Mouse (Mus musculus) embryonic facial prominence, embryonic 15.5 days (tissue): ENCODE measurements around the gene Sft2d2. TPM values are rescaled to one million over a fixed set of nuclear protein-coding genes. Genes with fewer than 3 reads are reported as not detected.

Source experiments
- ATAC-seq: fragments of 200-750 bp; cut with Nextera tagmentation; 2 replicates; pipeline ENCODE4 v1.8.0; 2017; ENCODE audit warnings: low read depth, moderate TSS enrichment; ENCODE audit not compliant: insufficient number of reproducible peaks, low FRiP score, low TSS enrichment
- H3K27ac ChIP-seq: fragments of 300-500 bp; sonication (generic); replicated peaks from 2 replicates; pipeline ENCODE4 v1.5.1; 2015; ENCODE audit warnings: mild to moderate bottlenecking, inconsistent platforms
- H3K27me3 ChIP-seq: fragments of 300-500 bp; sonication (generic); 2 replicates; pipeline ENCODE4 v1.6.1; 2015; ENCODE audit warnings: inconsistent platforms
- H3K36me3 ChIP-seq: fragments of 300-500 bp; sonication (generic); 2 replicates; pipeline ENCODE4 v1.6.1; 2015; ENCODE audit warnings: mild to moderate bottlenecking, inconsistent platforms
- H3K4me1 ChIP-seq: fragments of 300-500 bp; sonication (generic); 2 replicates; pipeline ENCODE4 v1.6.1; 2015; ENCODE audit warnings: inconsistent platforms
- H3K4me2 ChIP-seq: fragments of 300-500 bp; sonication (generic); replicated peaks from 2 replicates; pipeline ENCODE4 v1.6.1; 2015; ENCODE audit warnings: mild to moderate bottlenecking, inconsistent platforms
- H3K4me3 ChIP-seq: fragments of 300-500 bp; sonication (generic); replicated peaks from 2 replicates; pipeline ENCODE4 v1.5.1; 2015; ENCODE audit warnings: mild to moderate bottlenecking, inconsistent platforms
- H3K9ac ChIP-seq: fragments of 300-500 bp; sonication (generic); 2 replicates; pipeline ENCODE4 v1.6.1; 2015; ENCODE audit warnings: inconsistent platforms
- H3K9me3 ChIP-seq: fragments of 300-500 bp; sonication (generic); replicated peaks from 2 replicates; pipeline ENCODE4 v1.6.1; 2016; ENCODE audit warnings: inconsistent platforms
- WGBS: fragments of 180-500 bp; shearing (Covaris S2); methylation state at CpG from one replicate; pipeline ENCODE4 v1.1.7; 2015; 5-methylcytosine and 5-hydroxymethylcytosine counted together
- polyA plus RNA-seq: library from polyadenylated mRNA; unstranded; fragments of >200 nt; fragmentation: Nextera tagmentation; extraction: Ambion mirVana; gene quantifications from 2 replicates; pipeline ENCODE4 v1.2.1, GENCODE M21; 2015

The Sft2d2 gene
- polyA plus RNA-seq, 1 experiment from 2014 or later, result 18.3 TPM

DNA sequence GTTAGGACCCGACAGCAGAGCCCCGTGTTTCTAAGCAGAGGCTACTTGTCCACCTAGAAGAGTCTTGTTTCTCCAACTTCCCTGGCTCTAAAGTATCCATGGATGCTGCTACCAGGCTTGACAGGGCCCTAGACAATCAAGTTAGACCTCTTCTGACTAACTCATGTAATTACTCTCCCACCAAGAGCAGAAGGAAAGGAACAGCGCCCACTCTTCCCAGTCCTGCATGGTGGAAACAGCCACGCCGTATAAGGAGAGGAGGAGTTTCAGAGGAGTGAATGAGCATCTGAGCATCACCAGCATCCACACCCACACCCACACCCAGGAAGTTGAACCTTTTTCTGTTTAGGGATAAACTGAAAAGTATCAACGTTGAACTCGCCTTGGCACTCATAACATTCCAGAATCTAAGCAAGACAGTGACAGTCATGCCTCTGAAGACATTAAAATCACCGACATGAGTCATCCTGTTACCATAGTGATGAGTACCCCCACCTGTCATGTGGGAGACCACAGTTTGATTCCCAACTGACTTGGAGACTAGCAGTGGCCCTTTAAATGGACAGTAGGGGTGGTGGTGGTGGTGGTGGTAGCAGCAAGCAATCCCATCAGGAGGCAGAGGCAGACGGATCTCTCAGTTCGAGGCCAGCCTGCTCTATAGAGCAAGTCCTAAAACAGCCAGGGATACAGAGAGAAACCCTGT is 3.5 kb downstream of the Sft2d2 start:
- no peaks in the 10 kb centered on the region for H3K36me3 ChIP-seq
- H3K4me3 ChIP-seq, result no peak overlapping the region
- H3K27ac ChIP-seq, result no peak overlapping the region
- no peaks in the 10 kb centered on the region for H3K9me3 ChIP-seq
- H3K4me2 ChIP-seq, result no peak overlapping the region
- H3K4me1 ChIP-seq, result peaks cover 8% of the 10 kb centered on the region; the same call in 1 of the 2 replicates
- H3K9ac ChIP-seq, result no peak overlapping the region
- H3K27me3 ChIP-seq, result no peaks in the 10 kb centered on the region
- no peak for ATAC-seq
- 83% methylated on average over 10 of the region's 10 CpGs for WGBS

DNA sequence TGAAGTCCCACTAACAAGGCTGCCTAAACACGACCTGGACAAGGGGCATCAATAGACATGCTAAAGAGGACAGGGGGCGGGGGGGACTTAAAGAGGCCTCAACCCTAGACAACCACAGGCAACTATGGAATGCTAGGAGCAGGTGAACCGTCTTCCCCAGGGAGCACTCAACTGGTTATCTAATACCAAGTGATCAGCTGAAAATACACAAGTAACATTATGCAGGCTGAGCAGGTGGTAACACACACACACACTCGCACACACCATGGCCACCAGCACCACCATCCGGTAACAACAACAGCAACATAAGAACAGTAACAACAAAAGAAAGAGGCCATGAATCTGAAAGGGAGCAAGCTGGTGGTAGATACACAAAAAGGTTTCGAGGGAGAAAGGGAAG is 4.2 kb downstream of the Sft2d2 start:
- no peak overlapping the region for H3K27ac ChIP-seq
- H3K27me3 ChIP-seq, result no peaks in the 10 kb centered on the region
- H3K36me3 ChIP-seq, result no peaks in the 10 kb centered on the region
- no peaks in the 10 kb centered on the region for H3K9me3 ChIP-seq
- no peak for ATAC-seq
- H3K4me1 ChIP-seq, result peaks cover 8% of the 10 kb centered on the region; the same call in 1 of the 2 replicates
- no peak overlapping the region for H3K4me2 ChIP-seq
- no peak overlapping the region for H3K9ac ChIP-seq
- H3K4me3 ChIP-seq, result no peak overlapping the region
- WGBS, result 75% methylated on average over 6 of the region's 6 CpGs

DNA sequence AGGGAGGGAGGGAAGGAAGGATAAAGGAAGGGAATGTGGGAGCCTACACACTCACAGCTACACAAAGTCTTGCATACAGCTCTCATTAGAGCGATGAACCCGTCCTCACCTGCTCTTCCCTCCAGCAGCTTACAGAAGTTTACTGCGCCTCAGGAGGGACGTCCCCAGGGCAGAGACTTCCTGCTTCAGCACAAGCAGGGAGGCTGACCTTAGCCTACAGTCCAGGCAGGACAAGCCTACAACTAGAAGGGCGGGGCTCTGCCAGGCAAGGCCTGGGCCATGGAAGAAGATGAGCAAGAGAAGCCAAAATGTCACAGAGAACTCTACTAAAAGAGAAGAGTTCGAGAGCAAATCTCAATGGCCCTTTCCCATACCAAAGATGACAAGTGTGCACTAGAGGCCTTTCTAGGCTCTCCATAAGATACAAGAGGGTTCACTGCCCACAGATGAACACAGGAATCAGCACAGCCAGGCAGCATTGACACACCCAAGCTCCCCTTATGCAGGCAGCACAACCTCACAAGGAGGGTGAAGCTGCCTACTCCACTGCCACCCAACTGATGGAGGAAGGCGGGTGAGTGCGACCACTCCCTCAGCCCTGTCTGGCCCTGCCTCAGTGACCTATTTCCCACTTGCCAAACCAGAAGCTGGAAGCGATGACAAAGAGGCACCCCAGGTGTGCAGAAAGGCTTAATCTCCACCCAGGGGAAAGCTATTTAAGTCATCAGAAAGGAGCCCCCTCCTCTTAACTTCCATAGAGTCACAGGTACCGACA is 5.2 kb downstream of the Sft2d2 start:
- ATAC-seq, result no peak

DNA sequence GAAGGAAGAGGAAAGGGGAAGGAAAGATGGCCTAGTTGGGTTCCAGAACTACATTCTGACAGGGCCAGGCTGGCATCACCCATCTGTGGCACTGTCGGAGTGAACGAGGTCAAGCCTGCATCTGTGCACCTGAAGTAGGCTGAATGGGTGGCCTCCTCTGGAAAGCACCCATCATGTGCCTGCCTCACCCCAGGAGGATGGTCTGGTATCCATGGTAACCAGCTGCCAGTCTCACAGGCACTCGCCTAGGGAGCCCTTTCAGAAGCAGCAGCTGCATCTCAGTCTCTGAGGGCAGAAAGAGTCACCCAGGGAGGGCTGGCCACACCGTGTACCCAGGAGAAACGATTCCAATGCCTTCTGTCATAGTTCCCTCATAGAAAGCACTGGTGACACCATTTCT is 6.9 kb downstream of the Sft2d2 start:
- Histone ChIP-seq H3K4me3 (no peak overlapping the region), H3K27me3 (no peaks in the 10 kb centered on the region), H3K36me3 (peaks cover 6% of the 10 kb centered on the region; the same call in 1 of the 2 replicates), H3K4me2 (no peak overlapping the region), H3K4me1 (no peaks in the 10 kb centered on the region; the same call in 1 of the 2 replicates), H3K27ac (no peak overlapping the region), H3K9me3 (no peaks in the 10 kb centered on the region), H3K9ac (no peak overlapping the region)
- WGBS, result 55% methylated on average over 5 of the region's 5 CpGs
- ATAC-seq, result no peak

More for the DNA sequence above, 5.2 kb downstream of the Sft2d2 start:
- no peak overlapping the region for H3K4me2 ChIP-seq
- H3K4me3 ChIP-seq, result no peak overlapping the region
- WGBS, result 69% methylated on average over 10 of the region's 10 CpGs
- peaks cover 2% of the 10 kb centered on the region; the same call in 1 of the 2 replicates for H3K4me1 ChIP-seq
- no peaks in the 10 kb centered on the region for H3K27me3 ChIP-seq
- H3K9me3 ChIP-seq, result no peaks in the 10 kb centered on the region
- no peaks in the 10 kb centered on the region for H3K36me3 ChIP-seq
- no peak overlapping the region for H3K27ac ChIP-seq
- no peak overlapping the region for H3K9ac ChIP-seq

DNA sequence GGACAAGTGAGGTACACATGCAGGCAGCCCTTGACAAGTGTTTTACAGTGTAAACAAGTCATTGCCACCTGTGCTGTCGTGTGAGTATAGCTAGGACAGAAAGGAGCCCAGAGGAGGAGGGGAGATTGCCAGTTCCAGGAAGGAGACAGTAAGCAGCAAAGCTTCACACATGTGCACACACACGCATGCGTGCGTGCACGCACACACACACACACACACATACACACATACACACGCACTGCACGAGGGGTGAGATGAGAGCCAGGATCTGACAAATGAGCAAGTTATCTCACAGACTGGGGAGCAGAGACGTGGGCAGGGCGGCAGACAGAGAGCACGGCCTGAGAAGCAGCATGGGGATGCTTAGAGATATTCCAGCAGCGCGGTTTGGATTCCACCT is 7.7 kb downstream of the Sft2d2 start:
- Histone ChIP-seq H3K4me3 (no peak overlapping the region), H3K27me3 (no peaks in the 10 kb centered on the region), H3K9ac (no peak overlapping the region), H3K36me3 (peaks cover 8% of the 10 kb centered on the region; the same call in 1 of the 2 replicates), H3K4me1 (no peaks in the 10 kb centered on the region), H3K27ac (no peak overlapping the region), H3K9me3 (no peaks in the 10 kb centered on the region), H3K4me2 (no peak overlapping the region)
- 81% methylated on average over 12 of the region's 12 CpGs for WGBS
- peak; percentile 32; the same call in 1 of the 2 replicates for ATAC-seq

DNA sequence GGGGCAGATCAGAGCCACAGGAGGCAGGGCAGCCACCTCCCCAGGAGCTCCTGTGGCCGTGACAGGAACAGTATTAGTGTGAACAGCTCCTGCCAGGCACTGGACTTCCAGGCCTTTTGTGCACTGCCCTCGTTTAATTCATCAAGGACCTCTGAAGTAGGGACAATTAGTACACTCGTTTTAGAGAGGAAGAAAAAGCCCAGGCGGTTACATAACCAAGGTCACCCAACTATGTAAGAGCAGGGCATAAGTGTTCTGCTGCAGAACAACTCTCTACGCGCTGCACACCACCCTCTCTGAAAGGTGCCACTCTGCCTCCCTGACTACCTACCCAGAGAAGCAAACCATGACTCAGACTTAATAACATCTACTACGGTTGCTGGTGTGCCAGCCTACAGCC is 9.1 kb downstream of the Sft2d2 start:
- Histone ChIP-seq H3K4me2 (no peak overlapping the region), H3K27me3 (no peaks in the 10 kb centered on the region), H3K27ac (no peak overlapping the region), H3K4me3 (no peak overlapping the region), H3K9me3 (no peaks in the 10 kb centered on the region), H3K36me3 (peaks cover 11% of the 10 kb centered on the region; the same call in 1 of the 2 replicates), H3K9ac (no peak overlapping the region), H3K4me1 (no peaks in the 10 kb centered on the region)
- 72% methylated on average over 7 of the region's 7 CpGs for WGBS
- no peak for ATAC-seq

DNA sequence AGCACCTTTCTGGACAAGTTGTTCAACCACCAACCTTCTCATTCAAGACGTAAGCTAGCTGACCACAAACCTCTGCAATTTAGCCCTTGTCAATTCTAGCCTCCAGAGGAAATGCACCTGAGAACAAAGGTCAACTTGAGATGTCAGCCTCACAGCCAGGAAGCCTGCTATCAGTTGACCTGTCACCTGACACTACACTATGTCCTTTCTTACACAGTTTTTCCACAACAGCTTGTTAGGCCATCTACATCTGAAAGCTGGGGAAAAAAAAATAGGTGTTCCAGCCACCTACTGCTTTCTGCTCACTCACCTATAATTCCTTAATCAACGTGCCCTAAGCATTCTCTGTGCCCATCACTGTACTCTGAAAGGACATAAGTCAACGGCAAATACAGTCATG is 10.1 kb downstream of the Sft2d2 start:
- no peak overlapping the region for H3K4me2 ChIP-seq
- 78% methylated on average over 3 of the region's 3 CpGs for WGBS
- no peak for ATAC-seq
- no peaks in the 10 kb centered on the region for H3K4me1 ChIP-seq
- no peak overlapping the region for H3K27ac ChIP-seq
- no peaks in the 10 kb centered on the region for H3K9me3 ChIP-seq
- H3K9ac ChIP-seq, result no peak overlapping the region
- no peak overlapping the region for H3K4me3 ChIP-seq
- peaks cover 11% of the 10 kb centered on the region; the same call in 1 of the 2 replicates for H3K36me3 ChIP-seq
- no peaks in the 10 kb centered on the region for H3K27me3 ChIP-seq

DNA sequence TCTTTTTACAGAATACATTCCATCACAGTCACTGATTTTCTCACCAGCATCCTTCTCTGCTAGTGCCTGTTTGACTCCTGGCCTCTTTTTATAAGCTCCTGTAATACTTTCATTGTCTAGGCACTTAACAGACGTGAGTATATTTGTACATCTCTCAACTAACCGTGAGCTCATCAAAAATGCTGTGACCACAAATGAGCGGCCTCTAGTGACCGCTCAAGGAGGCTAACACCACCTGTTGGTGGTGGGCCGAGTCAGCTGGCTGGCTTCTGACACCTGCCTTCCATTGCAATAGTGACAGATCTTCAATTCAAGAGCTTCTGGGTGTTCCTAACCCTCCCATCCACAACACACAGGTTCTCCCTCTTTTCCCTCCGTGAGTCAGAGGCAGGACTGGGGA is 10.8 kb downstream of the Sft2d2 start:
- Histone ChIP-seq H3K4me1 (no peaks in the 10 kb centered on the region), H3K9ac (no peak overlapping the region), H3K9me3 (no peaks in the 10 kb centered on the region), H3K4me3 (no peak overlapping the region), H3K4me2 (no peak overlapping the region), H3K27ac (no peak overlapping the region), H3K36me3 (peaks cover 11% of the 10 kb centered on the region; the same call in 1 of the 2 replicates), H3K27me3 (no peaks in the 10 kb centered on the region)
- no peak for ATAC-seq
- WGBS, result 65% methylated on average over 6 of the region's 6 CpGs

DNA sequence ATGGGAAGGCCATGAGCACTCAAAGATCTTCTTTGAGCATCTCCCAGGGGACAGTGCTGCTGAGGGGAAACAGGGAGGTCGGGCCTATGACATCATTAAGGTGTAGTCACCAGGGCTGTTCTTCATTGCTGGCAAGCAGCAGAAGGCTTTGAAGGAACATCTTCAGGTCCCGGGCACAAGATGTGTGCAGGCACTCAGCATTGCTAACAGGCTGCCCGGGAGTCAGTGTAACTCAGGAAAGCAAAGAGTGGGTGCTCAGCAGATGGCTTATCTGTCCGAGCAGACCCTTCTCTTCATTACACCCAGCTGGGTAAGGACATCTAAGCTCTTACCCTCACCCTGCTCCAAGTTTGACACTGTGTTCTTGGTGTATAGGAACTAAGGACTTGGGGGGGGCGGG is 14.9 kb downstream of the Sft2d2 start:
- 82% methylated on average over 5 of the region's 5 CpGs for WGBS
- ATAC-seq, result no peak
- no peaks in the 10 kb centered on the region for H3K9me3 ChIP-seq
- H3K36me3 ChIP-seq, result peaks cover 18% of the 10 kb centered on the region; the same call in 1 of the 2 replicates
- no peak overlapping the region for H3K9ac ChIP-seq
- H3K4me1 ChIP-seq, result no peaks in the 10 kb centered on the region
- H3K4me2 ChIP-seq, result no peak overlapping the region
- H3K27ac ChIP-seq, result no peak overlapping the region
- H3K4me3 ChIP-seq, result no peak overlapping the region
- no peaks in the 10 kb centered on the region for H3K27me3 ChIP-seq

DNA sequence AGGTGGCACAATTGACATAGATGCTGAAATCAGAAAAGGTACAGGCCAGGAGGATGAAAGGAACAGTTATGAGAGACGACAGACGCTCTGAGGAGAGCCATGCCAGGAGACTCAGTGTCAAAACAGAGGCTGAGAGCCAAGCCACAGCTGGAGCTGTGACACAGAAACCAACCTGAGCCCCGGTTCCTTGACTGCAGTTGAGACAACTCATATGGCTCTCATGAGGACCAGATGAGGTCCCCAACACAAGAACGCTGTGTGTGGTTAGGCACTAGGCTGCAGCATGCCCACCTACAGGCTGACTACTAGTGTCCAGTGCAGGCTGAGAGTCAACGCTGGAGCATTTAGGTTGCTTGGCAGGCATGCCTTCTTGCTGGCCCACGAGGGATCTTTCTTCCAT is 16.2 kb downstream of the Sft2d2 start:
- no peak overlapping the region for H3K4me2 ChIP-seq

DNA sequence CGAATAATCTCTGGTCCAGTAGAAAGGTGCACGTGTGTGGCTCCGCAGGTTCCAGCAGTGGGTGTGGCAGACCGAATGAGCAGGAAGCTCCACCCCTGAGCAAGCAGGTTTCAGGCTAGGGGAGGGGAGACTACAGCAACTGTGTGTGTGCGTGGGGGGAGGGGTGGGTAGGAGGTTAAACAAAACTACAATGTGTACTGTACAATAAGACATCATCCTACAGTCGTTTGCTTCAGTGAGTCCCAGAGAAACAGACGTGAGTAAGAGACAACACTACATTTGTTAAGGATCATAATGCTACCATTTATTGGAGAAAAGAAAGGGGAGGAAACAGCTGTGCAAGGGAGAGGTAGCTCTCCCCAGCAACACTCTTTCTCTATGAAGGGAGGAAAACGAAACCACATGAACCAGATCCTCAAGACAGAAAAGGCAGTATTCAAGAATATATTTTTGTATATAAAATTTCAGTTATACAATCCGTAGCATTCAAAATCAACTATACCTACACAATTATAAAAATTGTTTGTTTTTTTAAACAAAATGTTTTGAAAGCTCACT is 20.1 kb downstream of the Sft2d2 start:
- WGBS, result 30% methylated on average over 8 of the region's 9 CpGs
- Histone ChIP-seq H3K9me3 (no peaks in the 10 kb centered on the region), H3K36me3 (peaks cover 7% of the 10 kb centered on the region; the same call in 1 of the 2 replicates), H3K4me2 (no peak overlapping the region), H3K9ac (no peak overlapping the region), H3K27me3 (no peaks in the 10 kb centered on the region), H3K27ac (no peak overlapping the region), H3K4me3 (no peak overlapping the region), H3K4me1 (no peaks in the 10 kb centered on the region)
- no peak for ATAC-seq

More for the DNA sequence above, 16.2 kb downstream of the Sft2d2 start:
- Histone ChIP-seq H3K36me3 (peaks cover 18% of the 10 kb centered on the region; the same call in 1 of the 2 replicates), H3K9ac (no peak overlapping the region), H3K27me3 (no peaks in the 10 kb centered on the region), H3K4me3 (no peak overlapping the region), H3K4me1 (no peaks in the 10 kb centered on the region), H3K9me3 (no peaks in the 10 kb centered on the region), H3K27ac (no peak overlapping the region)
- no peak for ATAC-seq
- 73% methylated on average over 6 of the region's 6 CpGs for WGBS
